In genomic region chr3:130576683-130577082, GRCm38 (mm10) we compare ENCODE assay signal across 8 mouse cellular contexts. TPM values are rescaled to one million over a fixed set of nuclear protein-coding genes. Genes with fewer than 3 reads are reported as not detected.
A peak's percentile ranks its signal among the peaks of the same experiment; 100 is the strongest.
DNase-seq lines count a peak whose midpoint lies in the region; ATAC-seq and TF ChIP-seq lines count a peak whose summit lies in the region.

No protein-coding gene starts in this region.

- H3K9me3 ChIP-seq in midbrain, postnatal 0 days (ENCODE audit: low read length): no peaks in the 10 kb centered on the region
- no peaks in the 10 kb centered on the region for H3K9me3 ChIP-seq in midbrain, embryonic 11.5 days (ENCODE audit: control insufficient read depth, low read length)
- H3K9me3 ChIP-seq in embryonic facial prominence, embryonic 10.5 days: no peaks in the 10 kb centered on the region

- intact Hi-C loops in gastrocnemius, adult 2 months (cut with DNase I): loop anchor here (10.0 kb wide), 1 partner anchor 82 kb away; no protein-coding TSS in a partner anchor

- H3K9ac ChIP-seq in midbrain, postnatal 0 days (replicated peaks; ENCODE audit: low read length, poor library complexity, severe bottlenecking): no peak overlapping the region
- no peak overlapping the region for H3K9ac ChIP-seq in midbrain, embryonic 11.5 days (ENCODE audit: low read length)

- TF ChIP-seq CTCF in gastrocnemius, adult 2 months (IDR thresholded peaks at IDR 0.05): peak; percentile 54
- TF ChIP-seq CTCF in midbrain, postnatal 0 days (IDR thresholded peaks at IDR 0.05): peak; percentile 70

- no peak overlapping the region for H3K4me3 ChIP-seq in gastrocnemius, adult 2 months
- H3K4me3 ChIP-seq in midbrain, postnatal 0 days (ENCODE audit: low read depth, low read length): no peak overlapping the region
- H3K4me3 ChIP-seq in midbrain, embryonic 11.5 days (ENCODE audit: low read depth, low read length): no peak overlapping the region
- no peak overlapping the region for H3K4me3 ChIP-seq in embryonic facial prominence, embryonic 10.5 days

- ATAC-seq in midbrain, postnatal 0 days (ENCODE audit: low FRiP score): no peak
- ATAC-seq in midbrain, embryonic 11.5 days (ENCODE audit: low FRiP score): no peak
- ATAC-seq in erythroid progenitor cell, adult 5-6 weeks (replicated peaks; ENCODE audit: low FRiP score, poor library complexity, severe bottlenecking): no peak

- no peaks in the 10 kb centered on the region for H3K36me3 ChIP-seq in midbrain, postnatal 0 days (ENCODE audit: insufficient read depth, low read length)
- no peaks in the 10 kb centered on the region for H3K36me3 ChIP-seq in midbrain, embryonic 11.5 days (ENCODE audit: control insufficient read depth, insufficient read depth, low read length)
- no peaks in the 10 kb centered on the region for H3K36me3 ChIP-seq in embryonic facial prominence, embryonic 10.5 days (replicated peaks)

- H3K27me3 ChIP-seq in midbrain, postnatal 0 days (ENCODE audit: insufficient read depth, low read length): no peaks in the 10 kb centered on the region
- no peaks in the 10 kb centered on the region for H3K27me3 ChIP-seq in midbrain, embryonic 11.5 days (ENCODE audit: control insufficient read depth, insufficient read depth, low read length)
- H3K27me3 ChIP-seq in embryonic facial prominence, embryonic 10.5 days (replicated peaks; ENCODE audit: low read depth, poor library complexity, severe bottlenecking): no peaks in the 10 kb centered on the region

- no peak overlapping the region for H3K27ac ChIP-seq in gastrocnemius, adult 2 months
- no peak overlapping the region for H3K27ac ChIP-seq in midbrain, postnatal 0 days (ENCODE audit: low read depth, low read length)
- H3K27ac ChIP-seq in midbrain, embryonic 11.5 days (ENCODE audit: low read depth, low read length): no peak overlapping the region
- H3K27ac ChIP-seq in embryonic facial prominence, embryonic 10.5 days (replicated peaks): no peak overlapping the region

- H3K4me1 ChIP-seq in midbrain, postnatal 0 days (ENCODE audit: insufficient read depth, low read length): no peaks in the 10 kb centered on the region
- H3K4me1 ChIP-seq in midbrain, embryonic 11.5 days (ENCODE audit: control insufficient read depth, insufficient read depth, low read length): no peaks in the 10 kb centered on the region
- H3K4me1 ChIP-seq in embryonic facial prominence, embryonic 10.5 days: peaks cover 20% of the 10 kb centered on the region

- H3K4me2 ChIP-seq in midbrain, postnatal 0 days (ENCODE audit: low read depth, low read length, poor library complexity, severe bottlenecking): no peak overlapping the region
- no peak overlapping the region for H3K4me2 ChIP-seq in midbrain, embryonic 11.5 days

- no peak for DNase-seq in gastrocnemius, adult 2 months
- no peak for DNase-seq in gastrocnemius, postnatal 25 days
- no peak for DNase-seq in midbrain, postnatal 0 days (ENCODE audit: low spot score)
- no peak for DNase-seq in midbrain, embryonic 11.5 days (ENCODE audit: low spot score, missing footprints)
- DNase-seq in embryonic facial prominence, embryonic 10.5 days (ENCODE audit: low spot score): peak; percentile 47
- peak; percentile 11 for DNase-seq in testis, postnatal 14 days (ENCODE audit: low spot score)
- DNase-seq in cerebellum, adult 8-10 months: no peak

- WGBS in midbrain, postnatal 0 days: 65% methylated on average over 6 of the region's 6 CpGs
- WGBS in midbrain, embryonic 11.5 days: 68% methylated on average over 6 of the region's 6 CpGs
- WGBS in embryonic facial prominence, embryonic 10.5 days: 67% methylated on average over 6 of the region's 6 CpGs

RNA-seq across cellular contexts. Expression of gene Etnppl, which starts 40.6 kb away (rescaled TPM):
- not detected for total RNA-seq in gastrocnemius, adult 2 months (2021)
- not detected for total RNA-seq in gastrocnemius, postnatal 25 days (2021)
- total RNA-seq in midbrain, postnatal 0 days (2014; rRNA removed): 0.11 and 0.57 TPM in 2 replicates
- 0.15 TPM in 1 of 2 replicates, not detected in the other for polyA plus RNA-seq in midbrain, postnatal 0 days (2015; fragmentation: Nextera tagmentation; extraction: Ambion mirVana)
- not detected in 2 replicates for polyA plus RNA-seq in midbrain, embryonic 11.5 days (2014; fragmentation: Nextera tagmentation; extraction: Ambion mirVana)
- 0.15 TPM in 1 of 2 replicates, not detected in the other for polyA plus RNA-seq in embryonic facial prominence, embryonic 10.5 days (2016; fragmentation: Nextera tagmentation; extraction: Ambion mirVana)
- not detected in 2 replicates for total RNA-seq in erythroid progenitor cell, adult 5-6 weeks (2015; ENCODE audit: low replicate concordance)
- not detected in 2 replicates for total RNA-seq in erythroid progenitor cell, adult 5-6 weeks (2017; ENCODE audit: low replicate concordance)

Comparison
In these comparisons a context has a peak if more than half of its experiments do, and no peak if none do; other contexts are left out.
1. DNase-seq: peak in embryonic facial prominence, embryonic 10.5 days (single experiment) and testis, postnatal 14 days (single experiment); none in gastrocnemius, adult 2 months (single experiment), gastrocnemius, postnatal 25 days (single experiment), midbrain, postnatal 0 days (single experiment), midbrain, embryonic 11.5 days (single experiment) and cerebellum, adult 8-10 months (single experiment).